Mouse (Mus musculus): ENCODE measurements around the gene Cacna2d2.
"Not testable (repeated sequence)": the region's sequence is repeated elsewhere in the genome, so short reads cannot be mapped to it uniquely, and the experiment has no call there.

The Cacna2d2 gene

GRCm38 (mm10) chr9:107554319-107554825 lies 155.0 kb downstream of the Cacna2d2 start:
- peak; percentile 100 for DNase-seq (ENCODE audit: low read depth, low spot score)

GRCm38 (mm10) chr9:107555031-107555457 lies 155.6 kb downstream of the Cacna2d2 start:
- DNase-seq (ENCODE audit: low read depth, low spot score), result peak; percentile 43

GRCm38 (mm10) chr9:107555701-107556100 lies 156.3 kb downstream of the Cacna2d2 start:
- DNase-seq (ENCODE audit: low read depth, low spot score), result no peak

GRCm38 (mm10) chr9:107556346-107556745 lies 156.9 kb downstream of the Cacna2d2 start:
- no peak for DNase-seq (ENCODE audit: low read depth, low spot score)

GRCm38 (mm10) chr9:107563029-107563581 lies 163.7 kb downstream of the Cacna2d2 start, which contains the start of gene Tusc2:
Gene Tusc2, plus strand, starts transcription at chr9:107563255.
- DNase-seq (ENCODE audit: low read depth, low spot score), result peak; percentile 99

- not testable (repeated sequence) for DNase-seq (ENCODE audit: low read depth, low spot score)
These were observed 166.1 kb downstream of the Cacna2d2 start for GRCm38 (mm10) chr9:107565556-107565955.

- peak; percentile 87 for DNase-seq (ENCODE audit: low read depth, low spot score)
These were observed 166.8 kb downstream of the Cacna2d2 start for GRCm38 (mm10) chr9:107566041-107566709.

GRCm38 (mm10) chr9:107566855-107567254 lies 167.4 kb downstream of the Cacna2d2 start:
- DNase-seq (ENCODE audit: low read depth, low spot score), result no peak

GRCm38 (mm10) chr9:107567702-107568319 lies 168.4 kb downstream of the Cacna2d2 start, which contains the start of gene Hyal2:
Gene Hyal2, plus strand, starts transcription at chr9:107567945.
- no peak for DNase-seq (ENCODE audit: low read depth, low spot score)

- DNase-seq (ENCODE audit: low read depth, low spot score), result peak; percentile 88
These were observed 169.2 kb downstream of the Cacna2d2 start for GRCm38 (mm10) chr9:107568331-107569261.

- DNase-seq (ENCODE audit: low read depth, low spot score), result peak; percentile 35
These were observed 169.9 kb downstream of the Cacna2d2 start for GRCm38 (mm10) chr9:107569270-107569669.

GRCm38 (mm10) chr9:107570016-107570415 lies 170.6 kb downstream of the Cacna2d2 start:
- no peak for DNase-seq (ENCODE audit: low read depth, low spot score)

- no peak for DNase-seq (ENCODE audit: low read depth, low spot score)
These were observed 171.4 kb downstream of the Cacna2d2 start for GRCm38 (mm10) chr9:107570845-107571244.

GRCm38 (mm10) chr9:107571534-107572326 lies 172.3 kb downstream of the Cacna2d2 start:
- DNase-seq (ENCODE audit: low read depth, low spot score), result no peak

GRCm38 (mm10) chr9:107572327-107572662 lies 172.9 kb downstream of the Cacna2d2 start:
- no peak for DNase-seq (ENCODE audit: low read depth, low spot score)

- not testable (repeated sequence) for DNase-seq (ENCODE audit: low read depth, low spot score)
These were observed 174.4 kb downstream of the Cacna2d2 start for GRCm38 (mm10) chr9:107573774-107574173.

GRCm38 (mm10) chr9:107575579-107576356 lies 176.4 kb downstream of the Cacna2d2 start:
- DNase-seq (ENCODE audit: low read depth, low spot score), result peak; percentile 53

GRCm38 (mm10) chr9:107576357-107577107 lies 177.1 kb downstream of the Cacna2d2 start, which contains the start of gene Hyal1:
Gene Hyal1, plus strand, starts transcription at chr9:107576927.
- peak; percentile 67 for DNase-seq (ENCODE audit: low read depth, low spot score)

- DNase-seq (ENCODE audit: low read depth, low spot score), result no peak
These were observed 178.5 kb downstream of the Cacna2d2 start for GRCm38 (mm10) chr9:107577871-107578270.

Measured in brain, adult 2 months (tissue).